Mouse (Mus musculus): Measurements from ENCODE around the gene Tmem53. TPM values are rescaled to one million over a fixed set of nuclear protein-coding genes. Genes with fewer than 3 reads are reported as not detected.

Tmem53 gene
- polyA plus RNA-seq, 1 experiment from 2014 or later, result 6.7 TPM

DNA sequence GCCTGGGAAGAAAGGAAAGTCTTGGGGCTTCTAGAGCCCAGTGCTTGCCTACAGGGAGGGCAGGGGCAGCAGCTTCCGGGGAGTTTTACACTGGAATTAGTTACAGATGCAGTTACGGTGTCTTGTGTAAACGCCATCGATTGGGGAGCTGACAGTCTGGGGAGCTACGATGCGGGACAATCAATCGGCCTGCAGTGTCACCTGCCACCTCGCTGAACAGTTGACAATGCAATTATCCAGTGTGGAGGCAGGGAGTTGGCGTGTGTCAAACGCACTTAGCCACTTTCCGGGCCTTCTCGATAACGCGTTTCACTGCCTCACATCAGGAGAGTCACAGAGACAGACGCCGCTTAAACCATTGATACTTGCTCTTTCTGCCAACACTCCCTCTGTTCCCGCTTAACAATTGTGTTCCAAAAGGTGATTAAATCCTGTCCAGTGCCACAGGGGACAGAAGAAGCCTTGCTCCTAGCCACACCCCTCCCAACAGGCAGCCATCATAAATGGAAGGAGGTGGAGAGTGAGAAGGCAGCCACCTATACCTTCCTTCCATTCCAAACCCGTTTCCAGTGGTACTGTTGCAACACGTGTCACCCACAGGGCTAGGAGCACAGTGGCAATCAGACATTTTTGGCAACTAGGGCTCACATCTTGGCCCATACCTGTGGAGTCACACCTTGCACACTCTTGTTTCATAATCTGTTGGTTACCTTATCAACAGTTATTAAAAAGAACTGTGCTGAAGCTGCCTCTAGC lies 29.5 kb downstream of the Tmem53 start:
- WGBS (ENCODE audit: insufficient replicate concordance), result 82% methylated on average over 19 of the region's 19 CpGs
- Histone ChIP-seq H3K27ac (replicated peaks) (no peak overlapping the region), H3K4me2 (no peak overlapping the region), H3K4me1 (replicated peaks) (peaks cover 11% of the 10 kb centered on the region), H3K9me3 (replicated peaks) (no peaks in the 10 kb centered on the region), H3K9ac (no peak overlapping the region), H3K36me3 (replicated peaks) (peaks cover 92% of the 10 kb centered on the region), H3K4me3 (replicated peaks) (no peak overlapping the region), H3K27me3 (no peaks in the 10 kb centered on the region)
- ATAC-seq (ENCODE audit: insufficient read depth), result no peak

DNA sequence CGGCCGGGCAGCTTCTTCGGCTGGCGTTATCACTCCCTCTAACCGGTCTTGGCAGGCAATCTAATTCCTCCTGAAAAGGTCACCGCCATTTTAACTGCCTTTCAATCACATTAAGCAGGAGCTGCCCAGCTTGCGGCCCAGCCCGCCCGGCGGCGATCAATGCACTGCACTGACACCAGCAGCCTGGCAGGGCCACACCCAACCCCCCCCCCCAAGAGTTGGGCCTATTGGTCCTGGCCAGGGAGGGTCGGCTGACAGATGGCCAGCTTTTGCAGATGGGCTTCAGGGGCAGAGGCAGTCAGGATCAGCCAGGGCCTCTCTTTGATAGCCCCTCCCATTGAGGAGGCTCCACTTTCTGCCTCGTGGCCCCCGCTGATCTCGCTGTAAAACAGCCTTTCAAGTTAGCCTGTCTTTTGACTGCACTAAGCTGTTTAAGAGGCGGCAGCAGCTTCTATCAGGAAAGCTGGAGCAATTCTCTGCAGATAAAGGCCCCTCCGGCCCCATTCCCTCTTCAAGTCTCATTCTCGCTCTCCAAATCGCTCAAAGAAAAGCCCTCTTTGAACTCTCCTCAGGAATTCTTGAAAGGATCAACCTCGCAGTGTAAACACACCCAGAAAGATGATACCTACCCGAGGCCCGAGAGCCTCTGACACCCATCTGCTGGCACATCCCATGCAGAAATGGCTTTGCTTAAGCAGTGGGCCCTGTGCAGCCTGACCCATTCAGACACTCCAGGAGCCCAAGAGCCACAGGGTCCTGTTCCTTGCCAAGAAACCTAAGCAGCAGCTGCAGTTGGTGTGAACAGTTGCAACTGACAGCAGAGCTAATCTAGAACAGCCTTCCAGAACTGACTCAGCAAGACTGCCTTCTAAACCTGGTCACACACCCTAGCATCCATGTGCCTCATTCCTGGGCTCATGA lies 31.8 kb downstream of the Tmem53 start:
- Histone ChIP-seq H3K4me3 (replicated peaks) (no peak overlapping the region), H3K9me3 (replicated peaks) (no peaks in the 10 kb centered on the region), H3K36me3 (replicated peaks) (peaks cover 87% of the 10 kb centered on the region), H3K4me2 (no peak overlapping the region), H3K4me1 (replicated peaks) (peaks cover 27% of the 10 kb centered on the region), H3K27ac (replicated peaks) (no peak overlapping the region), H3K27me3 (no peaks in the 10 kb centered on the region), H3K9ac (no peak overlapping the region)
- 74% methylated on average over 22 of the region's 22 CpGs for WGBS (ENCODE audit: insufficient replicate concordance)
- no peak for ATAC-seq (ENCODE audit: insufficient read depth)

DNA sequence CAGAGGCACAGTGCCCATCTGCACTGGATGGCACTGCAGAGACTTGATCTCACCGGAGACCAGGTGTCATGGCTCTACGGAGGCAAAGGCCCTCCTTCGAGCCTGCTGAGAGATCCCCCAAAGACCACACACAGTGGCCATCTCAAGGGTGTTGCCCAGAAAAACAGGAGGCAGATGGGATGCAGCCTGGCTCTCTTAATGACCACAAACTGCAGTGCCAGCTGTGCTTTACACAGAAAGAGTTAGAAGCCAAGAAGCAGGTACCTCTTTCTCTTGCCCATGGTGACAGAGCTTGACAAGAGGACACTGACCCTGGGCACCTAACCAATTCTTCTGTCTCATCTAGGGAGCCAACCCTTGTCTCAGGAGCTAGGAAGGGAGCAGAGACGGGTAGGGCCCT lies 32.6 kb downstream of the Tmem53 start:
- H3K9ac ChIP-seq, result no peak overlapping the region
- peaks cover 29% of the 10 kb centered on the region for H3K4me1 ChIP-seq (replicated peaks)
- peaks cover 80% of the 10 kb centered on the region for H3K36me3 ChIP-seq (replicated peaks)
- H3K4me3 ChIP-seq (replicated peaks), result no peak overlapping the region
- no peaks in the 10 kb centered on the region for H3K9me3 ChIP-seq (replicated peaks)
- no peak for ATAC-seq (ENCODE audit: insufficient read depth)
- H3K27ac ChIP-seq (replicated peaks), result no peak overlapping the region
- no peak overlapping the region for H3K4me2 ChIP-seq
- no peaks in the 10 kb centered on the region for H3K27me3 ChIP-seq
- WGBS (ENCODE audit: insufficient replicate concordance), result 72% methylated on average over 4 of the region's 4 CpGs

DNA sequence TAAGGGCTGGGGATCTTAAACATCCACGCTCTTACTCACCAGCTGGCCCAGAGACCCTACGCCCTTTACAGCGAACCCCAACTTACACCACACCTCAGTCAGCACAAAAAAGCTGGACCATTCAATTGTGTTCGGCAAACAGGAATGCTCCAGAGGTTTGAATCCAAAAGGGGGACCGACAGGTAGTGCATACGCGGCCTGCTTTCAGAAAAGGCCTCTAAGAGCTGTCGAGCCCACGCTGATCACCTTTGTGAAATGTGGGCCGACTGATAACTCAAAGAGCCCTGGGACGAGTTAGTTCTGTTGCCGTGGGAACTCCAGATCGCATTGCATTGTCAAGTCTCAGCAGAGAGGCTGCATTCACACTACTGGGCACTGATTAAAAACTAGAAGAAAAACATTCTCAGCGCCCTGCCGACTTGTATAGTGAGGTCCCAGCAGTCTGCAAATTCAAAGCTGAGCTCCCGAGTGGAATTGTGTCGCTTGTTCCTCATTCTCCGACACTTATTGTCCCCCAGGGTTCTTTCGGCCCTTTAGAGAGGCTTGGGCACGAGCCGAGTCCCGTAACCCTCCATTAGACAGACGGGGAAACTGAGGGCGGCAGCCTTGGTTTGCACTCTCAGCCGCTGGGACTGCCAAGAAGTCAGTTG lies 36.7 kb downstream of the Tmem53 start:
- H3K4me1 ChIP-seq (replicated peaks), result peaks cover 34% of the 10 kb centered on the region
- peak; percentile 32 for ATAC-seq (ENCODE audit: insufficient read depth)

DNA sequence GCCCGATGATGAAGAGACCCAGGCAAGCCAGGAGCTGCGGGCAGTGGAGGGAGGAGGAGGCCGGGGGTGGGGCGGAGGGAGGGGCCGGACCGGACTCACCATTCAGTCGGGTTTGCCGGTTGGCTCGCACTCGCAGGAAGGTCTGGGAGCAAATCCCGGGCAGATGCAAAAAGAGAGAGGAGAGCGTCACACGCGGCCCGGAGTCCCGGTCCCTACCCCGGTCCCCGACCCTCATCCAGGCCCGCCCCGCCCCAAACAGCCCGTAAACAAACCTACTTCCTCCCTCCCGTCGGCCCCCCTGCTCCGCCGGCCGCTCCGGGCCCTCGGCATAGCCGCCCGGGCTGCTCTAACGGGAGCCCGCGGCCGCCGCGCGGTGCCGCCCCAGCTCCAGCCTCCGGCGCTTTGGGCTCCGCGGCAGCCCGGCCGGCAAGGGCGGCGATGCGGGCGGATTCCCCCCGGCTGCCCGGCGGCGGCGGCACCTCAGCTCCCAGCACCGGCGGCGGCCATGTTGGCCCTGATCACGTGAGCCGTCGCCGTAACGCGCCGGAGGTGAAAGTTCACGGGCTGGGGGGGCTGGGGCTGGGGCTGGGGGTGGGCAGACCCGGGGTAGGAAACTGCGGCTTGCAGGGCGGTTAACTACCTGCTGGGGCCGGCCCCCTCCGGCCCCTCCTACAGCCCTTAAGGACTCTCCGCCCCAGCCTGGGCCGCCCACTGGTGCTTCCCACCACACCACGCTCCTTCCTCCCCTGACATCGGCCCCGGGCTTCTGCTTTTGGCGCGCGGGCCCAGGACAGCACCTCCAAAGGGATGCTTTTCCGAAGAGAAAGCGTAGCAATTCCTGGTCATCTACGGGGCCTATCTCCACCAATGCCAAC lies 37.4 kb downstream of the Tmem53 start:
- Histone ChIP-seq H3K4me1 (replicated peaks) (peaks cover 30% of the 10 kb centered on the region), H3K36me3 (replicated peaks) (peaks cover 39% of the 10 kb centered on the region), H3K4me3 (replicated peaks) (peak overlapping the region; percentile 83), H3K27ac (replicated peaks) (peak overlapping the region; percentile 91), H3K9me3 (replicated peaks) (no peaks in the 10 kb centered on the region), H3K9ac (peak overlapping the region; percentile 72), H3K27me3 (no peaks in the 10 kb centered on the region), H3K4me2 (peak overlapping the region; percentile 93)
- 1% methylated on average over 79 of the region's 80 CpGs for WGBS (ENCODE audit: insufficient replicate concordance)
- peak; percentile 84 for ATAC-seq (ENCODE audit: insufficient read depth)

More for the DNA sequence above, 36.7 kb downstream of the Tmem53 start:
- peak overlapping the region; percentile 91 for H3K27ac ChIP-seq (replicated peaks)
- peaks cover 46% of the 10 kb centered on the region for H3K36me3 ChIP-seq (replicated peaks)
- peak overlapping the region; percentile 93 for H3K4me2 ChIP-seq
- WGBS (ENCODE audit: insufficient replicate concordance), result 18% methylated on average over 25 of the region's 25 CpGs
- peak overlapping the region; percentile 83 for H3K4me3 ChIP-seq (replicated peaks)
- H3K9me3 ChIP-seq (replicated peaks), result no peaks in the 10 kb centered on the region
- peak overlapping the region; percentile 72 for H3K9ac ChIP-seq
- no peaks in the 10 kb centered on the region for H3K27me3 ChIP-seq

DNA sequence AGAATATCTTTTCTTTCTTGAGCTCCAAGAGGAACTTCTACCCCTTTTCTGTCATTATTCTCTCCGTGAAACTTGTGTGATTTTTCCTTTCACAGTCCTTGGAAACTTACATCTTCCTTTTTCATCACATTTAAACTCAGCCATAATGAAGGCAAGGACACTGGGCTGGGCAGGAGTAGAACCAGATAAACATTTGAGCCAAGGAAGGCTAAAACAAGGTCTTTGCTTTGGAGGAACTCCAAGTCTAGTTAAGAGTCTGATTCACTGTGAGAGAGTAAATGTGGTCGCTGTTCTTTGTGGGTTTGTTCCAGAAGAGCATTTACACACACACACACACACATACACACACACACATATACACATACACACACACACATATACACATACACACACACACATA lies 39.9 kb downstream of the Tmem53 start:
- Histone ChIP-seq H3K4me3 (replicated peaks) (no peak overlapping the region), H3K9me3 (replicated peaks) (no peaks in the 10 kb centered on the region), H3K27me3 (no peaks in the 10 kb centered on the region; the same call in 1 of the 2 replicates), H3K9ac (no peak overlapping the region), H3K4me2 (no peak overlapping the region), H3K36me3 (replicated peaks) (peaks cover 14% of the 10 kb centered on the region), H3K27ac (replicated peaks) (no peak overlapping the region), H3K4me1 (replicated peaks) (peaks cover 27% of the 10 kb centered on the region)
- WGBS (ENCODE audit: insufficient replicate concordance), result 63% methylated on average over 2 of the region's 2 CpGs
- ATAC-seq (ENCODE audit: insufficient read depth), result no peak

DNA sequence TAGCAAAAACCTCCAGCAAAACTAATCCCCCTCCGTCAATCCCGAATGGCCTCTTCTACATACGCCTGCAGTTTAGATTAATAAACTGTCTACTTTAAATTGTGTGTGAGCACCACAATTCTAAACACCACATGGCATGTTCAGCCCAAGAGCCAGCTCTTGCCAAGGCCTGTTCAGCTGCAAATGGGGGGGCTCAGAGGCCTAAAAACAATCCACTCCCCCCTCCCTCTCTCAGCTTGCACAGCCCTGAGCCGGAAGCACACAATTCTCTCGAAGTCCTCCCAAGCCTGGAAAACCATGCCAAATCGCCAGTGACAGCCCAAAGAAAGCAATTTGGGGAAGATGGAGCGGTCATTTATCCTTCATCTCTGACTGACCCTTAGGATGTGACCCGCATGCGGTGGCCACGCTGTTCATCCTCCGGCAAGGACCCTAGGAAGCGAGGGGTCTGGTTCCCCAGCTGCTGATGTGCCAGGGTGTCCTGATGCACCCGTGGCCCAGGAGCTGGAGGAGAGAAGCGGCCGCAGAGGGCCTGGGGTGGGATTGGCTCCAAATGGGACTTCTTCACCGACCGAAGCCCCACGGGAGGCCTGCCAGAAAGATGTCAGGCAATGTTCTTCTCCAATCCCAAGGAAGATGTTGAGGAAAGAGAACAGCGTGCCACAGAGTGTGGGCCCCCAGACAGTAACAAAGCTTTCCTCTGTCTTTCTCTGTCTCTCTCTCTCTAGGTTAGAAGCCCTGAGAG lies 45.3 kb downstream of the Tmem53 start:
- Histone ChIP-seq H3K9ac (no peak overlapping the region), H3K36me3 (replicated peaks) (no peaks in the 10 kb centered on the region), H3K27me3 (peaks cover 42% of the 10 kb centered on the region), H3K27ac (replicated peaks) (no peak overlapping the region), H3K9me3 (replicated peaks) (no peaks in the 10 kb centered on the region), H3K4me1 (replicated peaks) (no peaks in the 10 kb centered on the region), H3K4me3 (replicated peaks) (no peak overlapping the region), H3K4me2 (no peak overlapping the region)
- WGBS (ENCODE audit: insufficient replicate concordance), result 76% methylated on average over 19 of the region's 19 CpGs
- ATAC-seq (ENCODE audit: insufficient read depth), result no peak

DNA sequence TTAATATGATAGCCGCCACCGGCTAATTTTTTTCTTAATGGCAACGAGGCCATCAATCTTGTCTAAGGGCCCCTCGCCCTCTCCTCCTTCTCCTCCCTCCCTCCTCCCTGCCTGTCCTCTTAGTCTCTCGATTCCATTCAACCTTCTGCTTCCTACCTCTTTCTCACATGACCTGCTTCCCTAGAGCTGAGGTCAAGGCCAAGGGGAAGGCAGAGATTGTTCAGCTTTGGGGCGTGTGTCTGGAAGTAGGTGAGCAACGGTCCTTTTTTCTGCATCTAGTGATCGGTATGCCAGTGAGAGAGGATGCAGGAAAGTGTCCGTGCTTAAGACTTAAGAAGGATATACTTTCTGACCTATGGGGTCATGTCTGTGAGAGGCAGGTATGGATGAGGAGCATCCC lies 46.1 kb downstream of the Tmem53 start:
- no peaks in the 10 kb centered on the region for H3K9me3 ChIP-seq (replicated peaks)
- H3K36me3 ChIP-seq (replicated peaks), result no peaks in the 10 kb centered on the region
- ATAC-seq (ENCODE audit: insufficient read depth), result no peak
- peaks cover 50% of the 10 kb centered on the region for H3K27me3 ChIP-seq
- H3K4me3 ChIP-seq (replicated peaks), result no peak overlapping the region
- no peak overlapping the region for H3K9ac ChIP-seq
- no peak overlapping the region for H3K4me2 ChIP-seq
- no peak overlapping the region for H3K27ac ChIP-seq (replicated peaks)
- no peaks in the 10 kb centered on the region for H3K4me1 ChIP-seq (replicated peaks)
- WGBS (ENCODE audit: insufficient replicate concordance), result 65% methylated on average over 9 of the region's 9 CpGs

DNA sequence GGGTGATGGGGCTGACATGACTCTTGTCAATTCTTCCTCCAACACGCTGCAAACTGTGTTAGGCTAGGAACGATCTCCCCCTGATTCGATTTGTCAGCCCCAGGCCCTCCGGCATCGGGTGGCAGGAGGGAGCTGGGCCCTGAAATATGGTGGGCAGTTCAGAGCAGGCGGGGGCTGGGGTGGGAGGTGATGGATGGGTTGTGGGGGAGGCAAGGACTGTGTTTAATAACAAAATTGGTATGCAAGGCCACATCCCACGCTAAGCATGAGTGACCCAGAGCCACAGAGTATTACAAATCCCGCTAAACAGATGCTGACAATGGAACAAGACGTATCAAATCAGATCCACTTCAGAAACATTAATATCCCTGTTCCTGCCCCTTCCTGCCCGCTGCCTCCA lies 48.2 kb downstream of the Tmem53 start:
- H3K27me3 ChIP-seq, result peaks cover 71% of the 10 kb centered on the region
- no peak overlapping the region for H3K4me3 ChIP-seq (replicated peaks)
- no peak overlapping the region for H3K4me2 ChIP-seq
- no peak overlapping the region for H3K27ac ChIP-seq (replicated peaks)
- H3K9me3 ChIP-seq (replicated peaks), result no peaks in the 10 kb centered on the region
- ATAC-seq (ENCODE audit: insufficient read depth), result no peak
- no peak overlapping the region for H3K9ac ChIP-seq
- H3K4me1 ChIP-seq (replicated peaks), result peaks cover 11% of the 10 kb centered on the region
- WGBS (ENCODE audit: insufficient replicate concordance), result 74% methylated on average over 10 of the region's 10 CpGs
- H3K36me3 ChIP-seq (replicated peaks), result no peaks in the 10 kb centered on the region
